26 mouse cellular contexts compared by ENCODE assay signal in the genomic region with DNA sequence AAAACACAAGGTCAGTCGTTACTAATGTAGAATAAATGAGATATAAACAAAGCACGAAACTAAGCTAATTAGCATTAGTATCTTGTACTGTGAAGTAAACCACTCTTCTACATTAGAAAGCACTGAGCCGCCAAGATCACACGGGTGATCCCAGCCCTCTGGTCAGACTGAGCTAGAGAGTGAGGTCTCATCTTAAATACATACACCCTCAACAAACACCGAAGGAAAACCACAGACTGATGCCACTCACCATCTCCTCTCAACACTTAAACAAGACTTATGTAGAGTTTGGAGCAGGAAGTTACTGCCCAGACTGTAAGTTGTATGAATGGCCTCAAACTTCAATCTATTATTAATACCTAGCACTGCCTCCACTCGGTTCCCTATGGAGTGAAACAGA.
"Had no signal": no experiment of that assay in that cellular context is flagged by ENCODE, and none has a peak within 500 bp of the region (broad histone marks: within the 10 kb centered on the region; RNA-seq: fewer than 3 reads in every experiment).

No protein-coding gene starts in this region.

- H3K9me3 ChIP-seq: embryonic facial prominence, embryonic 10.5 days; embryonic facial prominence, embryonic 12.5 days; embryonic facial prominence, embryonic 13.5 days; embryonic facial prominence, embryonic 15.5 days; forebrain, embryonic 10.5 days; forebrain, embryonic 12.5 days; forebrain, embryonic 13.5 days; forebrain, embryonic 15.5 days had no signal

- H3K4me3 ChIP-seq: embryonic facial prominence, embryonic 10.5 days; embryonic facial prominence, embryonic 12.5 days; embryonic facial prominence, embryonic 13.5 days; embryonic facial prominence, embryonic 15.5 days; erythroblast, embryonic 14.5 days; forebrain, embryonic 10.5 days; forebrain, embryonic 12.5 days; forebrain, embryonic 13.5 days; forebrain, embryonic 15.5 days; gastrocnemius, adult 2 months; heart, adult 2 months had no signal

- H3K4me2 ChIP-seq: embryonic facial prominence, embryonic 12.5 days; embryonic facial prominence, embryonic 13.5 days; embryonic facial prominence, embryonic 15.5 days; forebrain, embryonic 12.5 days; forebrain, embryonic 13.5 days; forebrain, embryonic 15.5 days had no signal

- ATAC-seq: forebrain, embryonic 13.5 days; forebrain, embryonic 14.5 days; forebrain, embryonic 15.5 days; forebrain, embryonic 16.5 days; forebrain, postnatal 0 days had no signal

- H3K4me1 ChIP-seq: embryonic facial prominence, embryonic 10.5 days; embryonic facial prominence, embryonic 12.5 days; embryonic facial prominence, embryonic 13.5 days; embryonic facial prominence, embryonic 15.5 days; forebrain, embryonic 10.5 days; forebrain, embryonic 12.5 days; forebrain, embryonic 13.5 days; forebrain, embryonic 15.5 days had no signal

- DNase-seq: cerebellum, adult 9-10 months; cerebellum, adult 9-11 months; cerebellum, postnatal 10 days; cerebellum, postnatal 14 days; cerebellum, postnatal 25 days; cerebellum, postnatal 36 days; embryo, embryonic 11 days; forebrain, postnatal 0 days; gastrocnemius, adult 2 months; gastrocnemius, postnatal 10 days; gastrocnemius, postnatal 14 days; gastrocnemius, postnatal 25 days; gastrocnemius, postnatal 36 days; heart, adult 18-20 months; heart, adult 2 months had no signal

- H3K27ac ChIP-seq: embryonic facial prominence, embryonic 10.5 days; embryonic facial prominence, embryonic 12.5 days; embryonic facial prominence, embryonic 13.5 days; embryonic facial prominence, embryonic 15.5 days; forebrain, embryonic 10.5 days; forebrain, embryonic 12.5 days; forebrain, embryonic 13.5 days; forebrain, embryonic 15.5 days; gastrocnemius, adult 2 months; heart, adult 2 months had no signal

- H3K27me3 ChIP-seq: embryonic facial prominence, embryonic 12.5 days; embryonic facial prominence, embryonic 13.5 days; embryonic facial prominence, embryonic 15.5 days; forebrain, embryonic 12.5 days; forebrain, embryonic 13.5 days; forebrain, embryonic 15.5 days had no signal

- H3K9ac ChIP-seq: embryonic facial prominence, embryonic 12.5 days; embryonic facial prominence, embryonic 13.5 days; embryonic facial prominence, embryonic 15.5 days; forebrain, embryonic 12.5 days; forebrain, embryonic 13.5 days; forebrain, embryonic 15.5 days; forebrain, postnatal 0 days had no signal
